Mouse (Mus musculus) embryonic facial prominence, embryonic 11.5 days (tissue): ENCODE results near the gene Mrpl51. TPM values are rescaled to one million over a fixed set of nuclear protein-coding genes. Genes with fewer than 3 reads are reported as not detected.

Source experiments
- ATAC-seq: fragments of 200-750 bp; cut with Nextera tagmentation; replicated peaks from 2 replicates; pipeline ENCODE4 v1.8.0; 2017; ENCODE audit warnings: low read depth; ENCODE audit not compliant: insufficient number of reproducible peaks, low FRiP score, low TSS enrichment
- DNase-seq: peaks from one replicate; pipeline ENCODE4 v3.0.0-alpha.2; 2015; ENCODE audit warnings: low spot score
- H3K27ac ChIP-seq: fragments of 300-500 bp; sonication (generic); replicated peaks from 2 replicates; pipeline ENCODE4 v1.5.1; 2014; ENCODE audit warnings: mild to moderate bottlenecking, low read depth, low read length, control low read depth
- H3K27me3 ChIP-seq: fragments of 300-500 bp; sonication (generic); 2 replicates; pipeline ENCODE4 v1.6.1; 2014; ENCODE audit warnings: mild to moderate bottlenecking, low read length, moderate library complexity, mixed read lengths; ENCODE audit not compliant: control insufficient read depth, insufficient read depth
- H3K36me3 ChIP-seq: fragments of 300-500 bp; sonication (generic); replicated peaks from 2 replicates; pipeline ENCODE4 v1.6.1; 2014; ENCODE audit warnings: low read depth, mild to moderate bottlenecking, low read length, moderate library complexity, mixed read lengths; ENCODE audit not compliant: control insufficient read depth, insufficient read depth
- H3K4me1 ChIP-seq: fragments of 300-500 bp; sonication (generic); 2 replicates; pipeline ENCODE4 v1.6.1; 2014; ENCODE audit warnings: low read length, mixed read lengths; ENCODE audit not compliant: control insufficient read depth, insufficient read depth
- H3K4me2 ChIP-seq: fragments of 300-500 bp; sonication (generic); 2 replicates; pipeline ENCODE4 v1.6.1; 2014; ENCODE audit warnings: low read depth, mild to moderate bottlenecking, control low read depth, low read length, moderate library complexity
- H3K4me3 ChIP-seq: fragments of 300-500 bp; sonication (generic); 2 replicates; pipeline ENCODE4 v1.5.1; 2014; ENCODE audit warnings: low read depth, low read length, control low read depth
- H3K9ac ChIP-seq: fragments of 300-500 bp; sonication (generic); replicated peaks from 2 replicates; pipeline ENCODE4 v1.6.1; 2014; ENCODE audit warnings: mild to moderate bottlenecking, control low read depth, low read length
- H3K9me3 ChIP-seq: fragments of 300-500 bp; sonication (generic); replicated peaks from 2 replicates; pipeline ENCODE4 v1.6.1; 2016; ENCODE audit warnings: mild to moderate bottlenecking, low read length, inconsistent platforms, mixed read lengths; ENCODE audit not compliant: control insufficient read depth
- WGBS: fragments of 180-500 bp; shearing (Covaris S2); extraction: QIAGEN DNeasy Blood & Tissue Kit; methylation state at CpG from one replicate; pipeline ENCODE4 v1.1.7; 2014; 5-methylcytosine and 5-hydroxymethylcytosine counted together
- microRNA-seq: library from miRNA; unstranded; fragments of <30 nt; microRNA quantifications from one replicate; pipeline ENCODE4, GENCODE M21; 2016; ENCODE audit warnings: borderline number of aligned reads
- polyA plus RNA-seq: library from polyadenylated mRNA; unstranded; fragments of >200 nt; fragmentation: Nextera tagmentation; extraction: Ambion mirVana; gene quantifications from 2 replicates; pipeline ENCODE4 v1.2.1, GENCODE M21; 2014

Mrpl51 gene
- polyA plus RNA-seq, 1 experiment from 2014 or later = 205 TPM

- Histone ChIP-seq H3K4me3 (no peak overlapping the region), H3K4me1 (no peaks in the 10 kb centered on the region), H3K27me3 (no peaks in the 10 kb centered on the region), H3K9me3 (no peaks in the 10 kb centered on the region), H3K4me2 (no peak overlapping the region), H3K27ac (no peak overlapping the region), H3K9ac (no peak overlapping the region), H3K36me3 (no peaks in the 10 kb centered on the region)
- no peak for ATAC-seq
- no peak for DNase-seq
- 90% methylated on average over 5 of the region's 5 CpGs for WGBS
These were observed 47.9 kb downstream of the Mrpl51 start for GRCm38 (mm10) chr6:125239547-125239946.

- ATAC-seq (no peak), DNase-seq (no peak)
These were observed 49.0 kb downstream of the Mrpl51 start for GRCm38 (mm10) chr6:125240617-125241016.

GRCm38 (mm10) chr6:125241566-125241965 is 50.0 kb downstream of the Mrpl51 start:
- no peak overlapping the region for H3K4me3 ChIP-seq
- no peaks in the 10 kb centered on the region for H3K27me3 ChIP-seq
- WGBS = 79% methylated on average over 8 of the region's 8 CpGs
- H3K27ac ChIP-seq = no peak overlapping the region
- ATAC-seq (no peak), DNase-seq (no peak)
- no peak overlapping the region for H3K4me2 ChIP-seq
- H3K4me1 ChIP-seq = no peaks in the 10 kb centered on the region
- no peaks in the 10 kb centered on the region for H3K9me3 ChIP-seq
- no peak overlapping the region for H3K9ac ChIP-seq
- H3K36me3 ChIP-seq = no peaks in the 10 kb centered on the region

More at GRCm38 (mm10) chr6:125240617-125241016, 49.0 kb downstream of the Mrpl51 start:
- H3K27me3 ChIP-seq = no peaks in the 10 kb centered on the region
- H3K4me2 ChIP-seq = no peak overlapping the region
- H3K9me3 ChIP-seq = no peaks in the 10 kb centered on the region
- H3K27ac ChIP-seq = no peak overlapping the region
- no peaks in the 10 kb centered on the region for H3K36me3 ChIP-seq
- H3K4me1 ChIP-seq = no peaks in the 10 kb centered on the region
- WGBS = 83% methylated on average over 5 of the region's 5 CpGs
- H3K9ac ChIP-seq = no peak overlapping the region
- H3K4me3 ChIP-seq = no peak overlapping the region

- no peaks in the 10 kb centered on the region for H3K27me3 ChIP-seq
- DNase-seq (no peak), ATAC-seq (no peak)
- no peak overlapping the region for H3K9ac ChIP-seq
- no peaks in the 10 kb centered on the region for H3K9me3 ChIP-seq
- no peak overlapping the region for H3K4me3 ChIP-seq
- H3K36me3 ChIP-seq = no peaks in the 10 kb centered on the region
- H3K4me1 ChIP-seq = no peaks in the 10 kb centered on the region
- no peak overlapping the region for H3K4me2 ChIP-seq
- H3K27ac ChIP-seq = no peak overlapping the region
- 26% methylated on average over 1 of the region's 1 CpGs for WGBS
These were observed 53.0 kb downstream of the Mrpl51 start for GRCm38 (mm10) chr6:125244551-125244950.

Small RNAs within 50 kb of the gene (microRNA-seq; reads per million reads assigned to microRNA genes)
- gene Mir3098 (not detected), gene Mir8113 (not detected)

Other genes starting within 250 kb of the Mrpl51 start
- gene Cops7a, start 226.3 kb upstream of the Mrpl51 start, polyA plus RNA-seq = 118 and 125 TPM in 2 replicates
- gene Pianp, start 195.1 kb upstream of the Mrpl51 start, polyA plus RNA-seq = 1.1 and 1.9 TPM in 2 replicates
- gene Zfp384, start 182.7 kb upstream of the Mrpl51 start, polyA plus RNA-seq = 7.7 and 10.6 TPM in 2 replicates
- gene Ing4, start 152.0 kb upstream of the Mrpl51 start, polyA plus RNA-seq = 141 and 145 TPM in 2 replicates
- 10.0 and 12.5 TPM in 2 replicates for gene Acrbp, start 142.1 kb upstream of the Mrpl51 start, polyA plus RNA-seq
- gene Lpar5, start 123.9 kb upstream of the Mrpl51 start, polyA plus RNA-seq = 0.25 and 0.49 TPM in 2 replicates
- 93.2 and 94.5 TPM in 2 replicates for gene Chd4, start 95.8 kb upstream of the Mrpl51 start, polyA plus RNA-seq
- gene Nop2, start 59.9 kb upstream of the Mrpl51 start, polyA plus RNA-seq = 66.3 and 69.8 TPM in 2 replicates
- gene Iffo1, start 46.6 kb upstream of the Mrpl51 start, polyA plus RNA-seq = 7.0 and 10.3 TPM in 2 replicates
- 2,314 and 2,539 TPM in 2 replicates for gene Gapdh, start 25.3 kb upstream of the Mrpl51 start, polyA plus RNA-seq
- 135 and 136 TPM in 2 replicates for gene Ncapd2, start 100 bp upstream of the Mrpl51 start, polyA plus RNA-seq
- gene Vamp1, start 23.8 kb downstream of the Mrpl51 start, polyA plus RNA-seq = 1.2 and 1.4 TPM in 2 replicates
- gene Tapbpl, start 40.1 kb downstream of the Mrpl51 start, polyA plus RNA-seq = 1.0 and 1.1 TPM in 2 replicates
- gene Cd27, start 45.2 kb downstream of the Mrpl51 start, polyA plus RNA-seq = 0.22 TPM in 1 of 2 replicates, not detected in the other
- gene Tuba3a, start 94.2 kb downstream of the Mrpl51 start, polyA plus RNA-seq = 0.22 TPM in 1 of 2 replicates, not detected in the other
- gene Ltbr, start 122.1 kb downstream of the Mrpl51 start, polyA plus RNA-seq = 22.8 and 24.3 TPM in 2 replicates
- gene Scnn1a, start 128.9 kb downstream of the Mrpl51 start, polyA plus RNA-seq = 0.88 and 1.1 TPM in 2 replicates
- 36.6 and 39.5 TPM in 2 replicates for gene Tnfrsf1a, start 157.6 kb downstream of the Mrpl51 start, polyA plus RNA-seq
- 0.08 and 0.20 TPM in 2 replicates for gene Plekhg6, start 189.0 kb downstream of the Mrpl51 start, polyA plus RNA-seq